Mouse (Mus musculus): ENCODE measurements around the gene Thra. TPM values are rescaled to one million over a fixed set of nuclear protein-coding genes. Genes with fewer than 3 reads are reported as not detected.

Thra gene
- polyA plus RNA-seq, 1 experiment, result 19.8 TPM

DNA sequence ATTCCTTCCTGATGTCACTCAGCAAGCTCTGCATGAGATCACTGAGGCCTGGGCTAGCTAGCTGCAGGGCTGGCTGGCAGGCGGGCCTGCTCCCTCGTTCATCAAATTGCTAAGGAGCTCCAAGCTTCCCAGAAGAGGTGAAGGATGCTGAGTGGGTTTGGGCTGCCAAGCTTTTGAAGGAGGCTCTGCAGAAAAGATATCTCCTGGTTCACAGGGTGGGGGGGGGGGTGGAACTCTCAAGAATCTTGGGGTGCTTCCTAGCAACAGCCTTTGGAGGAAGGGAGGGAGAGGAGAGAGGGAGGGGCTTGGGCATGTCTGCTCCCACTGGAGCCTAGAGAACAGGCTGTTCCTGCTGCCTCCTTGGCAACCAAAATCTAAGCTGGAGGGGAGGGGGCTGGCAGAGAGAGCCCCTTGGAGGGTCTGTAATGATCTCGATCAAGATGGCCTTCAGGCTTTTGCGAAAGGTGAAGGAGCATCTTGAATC lies 2.0 kb upstream of the Thra start:
- H3K36me3 ChIP-seq (ENCODE audit: control insufficient read depth, insufficient read depth, low read length), result no peaks in the 10 kb centered on the region
- WGBS, result 78% methylated on average over 4 of the region's 4 CpGs
- H3K4me3 ChIP-seq (ENCODE audit: extremely low read depth, insufficient read depth, insufficient read length), result no peak overlapping the region
- TF ChIP-seq POLR2A (IDR thresholded peaks at IDR 0.05; ENCODE audit: low read depth, low read length) (no peak), CTCF (IDR thresholded peaks at IDR 0.05; ENCODE audit: extremely low read depth, insufficient read depth, insufficient read length, insufficient replicate concordance) (no peak)
- no peaks in the 10 kb centered on the region for H3K27me3 ChIP-seq (ENCODE audit: control insufficient read depth, insufficient read depth, low read length)
- H3K4me1 ChIP-seq (ENCODE audit: control insufficient read depth, insufficient read depth, insufficient read length), result peaks cover 6% of the 10 kb centered on the region
- H3K27ac ChIP-seq (ENCODE audit: insufficient read depth, low read length), result no peak overlapping the region
- no peak for DNase-seq (ENCODE audit: low read depth in 1 of 2, low spot score in 2 of 2)

DNA sequence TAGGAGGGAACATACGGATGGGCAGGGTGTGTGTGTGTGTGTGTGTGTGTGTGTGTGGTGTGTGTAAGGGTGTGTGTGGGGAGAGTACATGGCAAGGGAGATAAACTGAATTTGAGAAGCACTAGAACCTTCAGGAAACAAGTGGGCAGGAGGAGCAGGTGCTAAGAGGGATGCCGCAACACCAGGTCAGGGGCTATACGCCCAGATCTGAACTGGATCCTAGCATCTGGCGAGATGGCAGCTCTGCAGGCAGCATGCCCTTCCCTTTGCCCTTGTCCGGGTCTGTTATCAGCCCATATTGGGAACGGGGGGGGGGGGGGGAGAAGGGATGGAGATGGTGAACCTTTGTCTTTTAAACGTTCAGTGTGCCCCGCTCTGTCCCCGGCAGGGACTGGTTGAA lies 1.5 kb upstream of the Thra start:
- DNase-seq (ENCODE audit: low read depth in 1 of 2, low spot score in 2 of 2), result no peak
- no peak for TF ChIP-seq POLR2A (IDR thresholded peaks at IDR 0.05; ENCODE audit: low read depth, low read length)
- no peak for TF ChIP-seq CTCF (IDR thresholded peaks at IDR 0.05; ENCODE audit: extremely low read depth, insufficient read depth, insufficient read length, insufficient replicate concordance)
- H3K27ac ChIP-seq (ENCODE audit: insufficient read depth, low read length), result no peak overlapping the region
- H3K36me3 ChIP-seq (ENCODE audit: control insufficient read depth, insufficient read depth, low read length), result no peaks in the 10 kb centered on the region
- 82% methylated on average over 9 of the region's 9 CpGs for WGBS
- no peaks in the 10 kb centered on the region for H3K27me3 ChIP-seq (ENCODE audit: control insufficient read depth, insufficient read depth, low read length)
- H3K4me1 ChIP-seq (ENCODE audit: control insufficient read depth, insufficient read depth, insufficient read length), result peaks cover 6% of the 10 kb centered on the region
- no peak overlapping the region for H3K4me3 ChIP-seq (ENCODE audit: extremely low read depth, insufficient read depth, insufficient read length)

DNA sequence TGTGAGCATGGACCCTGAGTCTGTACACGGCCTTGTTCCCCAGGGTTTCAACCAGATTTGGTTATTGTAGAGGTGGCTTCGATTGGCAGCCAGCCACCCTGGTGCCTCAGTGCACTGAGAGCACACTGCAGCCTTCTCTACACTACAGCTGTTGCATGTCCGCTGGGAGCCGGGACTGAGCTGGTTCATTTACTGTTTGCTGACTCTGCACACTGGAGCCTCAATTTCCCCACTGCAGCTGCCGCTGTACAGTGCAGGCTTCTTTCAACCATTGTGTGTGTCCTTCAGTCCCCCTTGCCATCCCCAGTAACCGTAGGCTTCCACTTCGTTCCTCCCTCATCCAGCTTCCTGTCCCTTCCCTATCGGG lies 429 bp upstream of the Thra start:
- DNase-seq (ENCODE audit: low read depth in 1 of 2, low spot score in 2 of 2), result no peak
- Histone ChIP-seq H3K27me3 (ENCODE audit: control insufficient read depth, insufficient read depth, low read length) (no peaks in the 10 kb centered on the region), H3K4me1 (ENCODE audit: control insufficient read depth, insufficient read depth, insufficient read length) (peaks cover 6% of the 10 kb centered on the region), H3K4me3 (ENCODE audit: extremely low read depth, insufficient read depth, insufficient read length) (no peak overlapping the region), H3K27ac (ENCODE audit: insufficient read depth, low read length) (no peak overlapping the region), H3K36me3 (ENCODE audit: control insufficient read depth, insufficient read depth, low read length) (no peaks in the 10 kb centered on the region)
- WGBS, result 40% methylated on average over 8 of the region's 8 CpGs
- no peak for TF ChIP-seq CTCF (IDR thresholded peaks at IDR 0.05; ENCODE audit: extremely low read depth, insufficient read depth, insufficient read length, insufficient replicate concordance)
- no peak for TF ChIP-seq POLR2A (IDR thresholded peaks at IDR 0.05; ENCODE audit: low read depth, low read length)

- H3K36me3 ChIP-seq (ENCODE audit: control insufficient read depth, insufficient read depth, low read length), result no peaks in the 10 kb centered on the region
- H3K4me3 ChIP-seq (ENCODE audit: extremely low read depth, insufficient read depth, insufficient read length), result peak overlapping the region; percentile 76
- H3K4me1 ChIP-seq (ENCODE audit: control insufficient read depth, insufficient read depth, insufficient read length), result peaks cover 11% of the 10 kb centered on the region
- DNase-seq (ENCODE audit: low read depth in 1 of 2, low spot score in 2 of 2), result no peak
- no peak for TF ChIP-seq CTCF (IDR thresholded peaks at IDR 0.05; ENCODE audit: extremely low read depth, insufficient read depth, insufficient read length, insufficient replicate concordance)
- no peak for TF ChIP-seq POLR2A (IDR thresholded peaks at IDR 0.05; ENCODE audit: low read depth, low read length)
- 1% methylated on average over 17 of the region's 17 CpGs for WGBS
- H3K27ac ChIP-seq (ENCODE audit: insufficient read depth, low read length), result no peak overlapping the region
- no peaks in the 10 kb centered on the region for H3K27me3 ChIP-seq (ENCODE audit: control insufficient read depth, insufficient read depth, low read length)
Observed at GRCm38 (mm10) chr11:98741051-98741620, 698 bp downstream of the Thra start.

DNA sequence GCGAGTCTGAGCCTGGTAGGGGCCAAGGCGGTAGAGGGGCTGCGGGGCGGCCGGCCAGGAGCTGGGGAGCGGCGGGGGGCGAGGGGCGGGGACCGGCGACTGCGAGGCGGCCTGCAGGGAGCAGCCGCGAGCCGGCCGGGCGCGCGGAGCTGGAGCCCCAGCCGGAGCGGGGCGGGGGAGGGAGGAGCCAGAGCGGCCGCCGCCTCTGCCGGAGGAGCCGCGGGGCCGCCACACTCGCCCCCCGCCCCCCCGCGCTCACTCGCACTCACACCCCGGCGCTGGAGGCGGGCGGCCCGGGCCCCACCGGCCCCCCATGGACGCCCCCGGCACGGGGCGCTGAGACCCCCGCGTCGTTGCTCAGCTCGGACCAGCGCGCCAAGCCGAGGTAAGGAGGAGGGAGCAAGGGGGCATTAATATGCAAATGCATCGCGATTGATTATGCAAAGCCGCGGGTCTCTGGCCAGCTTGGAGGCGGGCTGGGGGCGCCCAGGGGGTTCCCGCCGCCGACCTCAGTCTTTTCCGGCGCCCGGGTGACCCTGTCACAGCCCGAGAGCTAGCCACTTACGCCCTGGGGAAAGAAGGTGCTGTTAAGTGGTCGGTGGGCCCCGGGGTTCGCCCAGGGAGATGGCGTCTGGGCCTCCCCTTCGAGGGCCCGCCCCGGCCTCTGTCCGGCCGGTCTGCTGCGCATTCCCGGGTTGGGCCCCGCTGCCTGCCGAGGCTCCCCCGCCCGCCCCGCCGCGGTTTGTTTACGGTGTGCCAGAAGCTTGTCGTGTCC lies 1.4 kb downstream of the Thra start:
- WGBS, result 1% methylated on average over 78 of the region's 86 CpGs
- no peak for TF ChIP-seq CTCF (IDR thresholded peaks at IDR 0.05; ENCODE audit: extremely low read depth, insufficient read depth, insufficient read length, insufficient replicate concordance)
- no peak for TF ChIP-seq POLR2A (IDR thresholded peaks at IDR 0.05; ENCODE audit: low read depth, low read length)
- Histone ChIP-seq H3K4me3 (ENCODE audit: extremely low read depth, insufficient read depth, insufficient read length) (peak overlapping the region; percentile 76), H3K27ac (ENCODE audit: insufficient read depth, low read length) (peak overlapping the region; percentile 71), H3K4me1 (ENCODE audit: control insufficient read depth, insufficient read depth, insufficient read length) (peaks cover 18% of the 10 kb centered on the region), H3K27me3 (ENCODE audit: control insufficient read depth, insufficient read depth, low read length) (no peaks in the 10 kb centered on the region), H3K36me3 (ENCODE audit: control insufficient read depth, insufficient read depth, low read length) (no peaks in the 10 kb centered on the region)
- DNase-seq (ENCODE audit: low read depth in 1 of 2, low spot score in 2 of 2), result peak; percentile 23 to 75

GRCm38 (mm10) chr11:98742397-98743291 lies 2.2 kb downstream of the Thra start:
- no peak for TF ChIP-seq CTCF (IDR thresholded peaks at IDR 0.05; ENCODE audit: extremely low read depth, insufficient read depth, insufficient read length, insufficient replicate concordance)
- no peak for TF ChIP-seq POLR2A (IDR thresholded peaks at IDR 0.05; ENCODE audit: low read depth, low read length)
- Histone ChIP-seq H3K27me3 (ENCODE audit: control insufficient read depth, insufficient read depth, low read length) (no peaks in the 10 kb centered on the region), H3K4me1 (ENCODE audit: control insufficient read depth, insufficient read depth, insufficient read length) (peaks cover 25% of the 10 kb centered on the region), H3K36me3 (ENCODE audit: control insufficient read depth, insufficient read depth, low read length) (no peaks in the 10 kb centered on the region), H3K27ac (ENCODE audit: insufficient read depth, low read length) (no peak overlapping the region; the same call in 1 of the 2 replicates), H3K4me3 (ENCODE audit: extremely low read depth, insufficient read depth, insufficient read length) (peak overlapping the region; percentile 76)
- WGBS, result 12% methylated on average over 21 of the region's 21 CpGs
- no peak for DNase-seq (ENCODE audit: low read depth in 1 of 2, low spot score in 2 of 2)

Data from spleen, adult 2 months (tissue).